Mouse (Mus musculus) liver, embryonic 16.5 days (tissue): ENCODE results near the gene Slc5a3. TPM values are rescaled to one million over a fixed set of nuclear protein-coding genes. Genes with fewer than 3 reads are reported as not detected.

Source experiments
- ATAC-seq: fragments of 200-750 bp; cut with Nextera tagmentation; 2 replicates; pipeline ENCODE4 v1.8.0; 2017; ENCODE audit warnings: low read depth, mild to moderate bottlenecking, moderate number of reproducible peaks, moderate library complexity
- H3K27ac ChIP-seq: fragments of 300-500 bp; sonication (generic); 2 replicates; pipeline ENCODE4 v1.5.1; 2014; ENCODE audit warnings: mild to moderate bottlenecking, low read length
- H3K27me3 ChIP-seq: fragments of 300-500 bp; sonication (generic); 2 replicates; pipeline ENCODE4 v1.6.1; 2014; ENCODE audit warnings: low read depth, low read length, mixed read lengths; ENCODE audit not compliant: control insufficient read depth, insufficient read depth
- H3K36me3 ChIP-seq: fragments of 300-500 bp; sonication (generic); 2 replicates; pipeline ENCODE4 v1.6.1; 2014; ENCODE audit warnings: mild to moderate bottlenecking; ENCODE audit not compliant: control insufficient read depth, insufficient read depth
- H3K4me1 ChIP-seq: fragments of 300-500 bp; sonication (generic); 2 replicates; pipeline ENCODE4 v1.6.1; 2014; ENCODE audit warnings: low read depth, low read length, mixed read lengths; ENCODE audit not compliant: control insufficient read depth
- H3K4me2 ChIP-seq: fragments of 300-500 bp; sonication (generic); 2 replicates; pipeline ENCODE4 v1.6.1; 2014; ENCODE audit warnings: low read depth, low read length, mixed read lengths
- H3K4me3 ChIP-seq: fragments of 300-500 bp; sonication (generic); 2 replicates; pipeline ENCODE4 v1.5.1; 2014; ENCODE audit warnings: low read depth, mild to moderate bottlenecking, low read length
- H3K9ac ChIP-seq: fragments of 300-500 bp; sonication (generic); 2 replicates; pipeline ENCODE4 v1.6.1; 2014; ENCODE audit warnings: low read depth, low read length
- H3K9me3 ChIP-seq: fragments of 300-500 bp; sonication (generic); replicated peaks from 2 replicates; pipeline ENCODE4 v1.6.1; 2016; ENCODE audit warnings: low read length; ENCODE audit not compliant: control insufficient read depth
- WGBS: fragments of 180-500 bp; shearing (Covaris S2); extraction: QIAGEN DNeasy Blood & Tissue Kit; methylation state at CpG from one replicate; pipeline ENCODE4 v1.1.7; 2014; ENCODE audit not compliant: insufficient replicate concordance; 5-methylcytosine and 5-hydroxymethylcytosine counted together
- polyA plus RNA-seq: library from polyadenylated mRNA; unstranded; fragments of >200 nt; fragmentation: Nextera tagmentation; extraction: Ambion mirVana; gene quantifications from 2 replicates; pipeline ENCODE4 v1.2.1, GENCODE M21; 2015

The Slc5a3 gene
- polyA plus RNA-seq, 1 experiment from 2014 or later: 1.0 TPM

- no peak for ATAC-seq
- H3K4me2 ChIP-seq: no peak overlapping the region
- no peaks in the 10 kb centered on the region for H3K27me3 ChIP-seq
- H3K4me1 ChIP-seq: no peaks in the 10 kb centered on the region
- H3K4me3 ChIP-seq: no peak overlapping the region
- no peaks in the 10 kb centered on the region for H3K9me3 ChIP-seq
- no peak overlapping the region for H3K27ac ChIP-seq
- 67% methylated on average over 2 of the region's 2 CpGs for WGBS
- no peak overlapping the region for H3K9ac ChIP-seq
- no peaks in the 10 kb centered on the region for H3K36me3 ChIP-seq
These were observed 46.8 kb downstream of the Slc5a3 start for GRCm38 (mm10) chr16:92104951-92105350.

- WGBS: 51% methylated on average over 3 of the region's 3 CpGs
- no peak for ATAC-seq
These were observed 47.5 kb downstream of the Slc5a3 start for GRCm38 (mm10) chr16:92105631-92106030.

GRCm38 (mm10) chr16:92107346-92107745 is 49.2 kb downstream of the Slc5a3 start:
- ATAC-seq: no peak
- Histone ChIP-seq H3K4me1 (no peaks in the 10 kb centered on the region), H3K27me3 (no peaks in the 10 kb centered on the region), H3K27ac (no peak overlapping the region), H3K4me3 (no peak overlapping the region), H3K4me2 (no peak overlapping the region), H3K9ac (no peak overlapping the region), H3K36me3 (no peaks in the 10 kb centered on the region), H3K9me3 (no peaks in the 10 kb centered on the region)
- WGBS: 72% methylated on average over 5 of the region's 5 CpGs

More at GRCm38 (mm10) chr16:92105631-92106030, 47.5 kb downstream of the Slc5a3 start:
- Histone ChIP-seq H3K4me2 (no peak overlapping the region), H3K4me1 (no peaks in the 10 kb centered on the region), H3K9ac (no peak overlapping the region), H3K9me3 (no peaks in the 10 kb centered on the region), H3K27ac (no peak overlapping the region), H3K36me3 (no peaks in the 10 kb centered on the region), H3K27me3 (no peaks in the 10 kb centered on the region), H3K4me3 (no peak overlapping the region)

GRCm38 (mm10) chr16:92114706-92115241 is 56.7 kb downstream of the Slc5a3 start:
- WGBS: 69% methylated on average over 5 of the region's 5 CpGs
- ATAC-seq: no peak
- no peak overlapping the region for H3K4me2 ChIP-seq

GRCm38 (mm10) chr16:92115611-92116421 is 57.7 kb downstream of the Slc5a3 start:
- no peak for ATAC-seq
- 41% methylated on average over 20 of the region's 20 CpGs for whole genome bisulfite sequencing
- H3K27me3 ChIP-seq: no peaks in the 10 kb centered on the region
- no peak overlapping the region for H3K4me3 ChIP-seq
- H3K9me3 ChIP-seq: no peaks in the 10 kb centered on the region
- H3K36me3 ChIP-seq: no peaks in the 10 kb centered on the region
- no peak overlapping the region for H3K9ac ChIP-seq
- H3K27ac ChIP-seq: no peak overlapping the region
- H3K4me2 ChIP-seq: 0 out of 2 replicates have a peak overlapping the region, but pooled peaks have one; percentile 4
- no peaks in the 10 kb centered on the region for H3K4me1 ChIP-seq

More at GRCm38 (mm10) chr16:92114706-92115241, 56.7 kb downstream of the Slc5a3 start:
- Histone ChIP-seq H3K9me3 (no peaks in the 10 kb centered on the region), H3K4me1 (no peaks in the 10 kb centered on the region), H3K4me3 (no peak overlapping the region), H3K27ac (no peak overlapping the region), H3K27me3 (no peaks in the 10 kb centered on the region), H3K9ac (no peak overlapping the region), H3K36me3 (no peaks in the 10 kb centered on the region)

- H3K4me3 ChIP-seq: no peak overlapping the region
- no peak overlapping the region for H3K4me2 ChIP-seq
- no peak for ATAC-seq
- H3K36me3 ChIP-seq: no peaks in the 10 kb centered on the region
- WGBS: 72% methylated on average over 9 of the region's 9 CpGs
- no peaks in the 10 kb centered on the region for H3K27me3 ChIP-seq
- H3K9ac ChIP-seq: no peak overlapping the region
- H3K4me1 ChIP-seq: no peaks in the 10 kb centered on the region
- H3K27ac ChIP-seq: no peak overlapping the region
- no peaks in the 10 kb centered on the region for H3K9me3 ChIP-seq
These were observed 59.5 kb downstream of the Slc5a3 start for GRCm38 (mm10) chr16:92117337-92118209.

GRCm38 (mm10) chr16:92119013-92119515 is 60.9 kb downstream of the Slc5a3 start:
- Histone ChIP-seq H3K27ac (no peak overlapping the region), H3K27me3 (no peaks in the 10 kb centered on the region), H3K4me1 (no peaks in the 10 kb centered on the region), H3K4me2 (no peak overlapping the region), H3K4me3 (no peak overlapping the region), H3K9ac (no peak overlapping the region), H3K36me3 (no peaks in the 10 kb centered on the region), H3K9me3 (no peaks in the 10 kb centered on the region)
- ATAC-seq: no peak
- 65% methylated on average over 13 of the region's 13 CpGs for WGBS

- H3K4me1 ChIP-seq: no peaks in the 10 kb centered on the region
- no peak for ATAC-seq
- peaks cover 2% of the 10 kb centered on the region; the same call in 1 of the 2 replicates for H3K9me3 ChIP-seq
- H3K4me2 ChIP-seq: no peak overlapping the region
- H3K4me3 ChIP-seq: no peak overlapping the region
- H3K36me3 ChIP-seq: no peaks in the 10 kb centered on the region
- H3K9ac ChIP-seq: no peak overlapping the region
- no peak overlapping the region for H3K27ac ChIP-seq
- no peaks in the 10 kb centered on the region for H3K27me3 ChIP-seq
- 68% methylated on average over 17 of the region's 17 CpGs for WGBS
These were observed 62.9 kb downstream of the Slc5a3 start for GRCm38 (mm10) chr16:92120899-92121531.
